Mouse (Mus musculus) limb, embryonic 14.5 days (tissue): ENCODE measurements around the gene Arhgap35. TPM values are rescaled to one million over a fixed set of nuclear protein-coding genes. Genes with fewer than 3 reads are reported as not detected.

Experiments used
- ATAC-seq: fragments of 200-750 bp; cut with Nextera tagmentation; 2 replicates; pipeline ENCODE4 v1.8.0; 2017; ENCODE audit warnings: low read depth, moderate number of reproducible peaks, moderate TSS enrichment; ENCODE audit not compliant: low FRiP score
- DNase-seq: peaks from one replicate; pipeline ENCODE4 v3.0.0-alpha.2; 2015; ENCODE audit warnings: low spot score
- H3K27ac ChIP-seq: fragments of 300-500 bp; sonication (generic); replicated peaks from 2 replicates; pipeline ENCODE4 v1.5.1; 2014; ENCODE audit warnings: low read depth, mild to moderate bottlenecking, low read length, moderate library complexity, mixed read lengths
- H3K27me3 ChIP-seq: fragments of 300-500 bp; sonication (generic); 2 replicates; pipeline ENCODE4 v1.6.1; 2014; ENCODE audit warnings: low read length, mixed read lengths; ENCODE audit not compliant: control insufficient read depth, insufficient read depth
- H3K36me3 ChIP-seq: fragments of 300-500 bp; sonication (generic); 2 replicates; pipeline ENCODE4 v1.6.1; 2014; ENCODE audit warnings: mild to moderate bottlenecking, low read length, moderate library complexity, mixed read lengths; ENCODE audit not compliant: control insufficient read depth, insufficient read depth
- H3K4me1 ChIP-seq: fragments of 300-500 bp; sonication (generic); 2 replicates; pipeline ENCODE4 v1.6.1; 2014; ENCODE audit warnings: antibody characterized with exemption, low read length, mixed read lengths; ENCODE audit not compliant: control insufficient read depth, insufficient read depth
- H3K4me2 ChIP-seq: fragments of 300-500 bp; sonication (generic); replicated peaks from 2 replicates; pipeline ENCODE4 v1.6.1; 2014; ENCODE audit warnings: low read depth, mild to moderate bottlenecking, low read length, moderate library complexity; ENCODE audit not compliant: severe bottlenecking
- H3K4me3 ChIP-seq: fragments of 300-500 bp; sonication (generic); replicated peaks from 2 replicates; pipeline ENCODE4 v1.5.1; 2014; ENCODE audit warnings: low read length
- H3K9ac ChIP-seq: fragments of 300-500 bp; sonication (generic); 2 replicates; pipeline ENCODE4 v1.6.1; 2014; ENCODE audit warnings: mild to moderate bottlenecking, low read depth, low read length, moderate library complexity; ENCODE audit not compliant: severe bottlenecking
- H3K9me3 ChIP-seq: fragments of 300-500 bp; sonication (generic); 2 replicates; pipeline ENCODE4 v1.6.1; 2016; ENCODE audit warnings: low read length; ENCODE audit not compliant: control insufficient read depth
- POLR2A ChIP-seq: fragments of 200-500 bp; IDR thresholded peaks from 2 replicates; pipeline ENCODE4 v1.8.0; 2012; ENCODE audit warnings: inconsistent platforms, mild to moderate bottlenecking, moderate library complexity, borderline replicate concordance; ENCODE audit not compliant: insufficient read depth, insufficient read length; ENCODE audit errors: extremely low read depth
- WGBS: fragments of 180-500 bp; shearing (Covaris S2); extraction: QIAGEN DNeasy Blood & Tissue Kit; methylation state at CpG from one replicate; pipeline ENCODE4 v1.1.7; 2014; 5-methylcytosine and 5-hydroxymethylcytosine counted together
- polyA plus RNA-seq, 2 experiments: library from polyadenylated mRNA; depleted of rRNA in 1 of 2; stranded (reverse) in 1 of 2; unstranded in 1 of 2; fragments of >200 nt; fragmentation: Nextera tagmentation in 1 of 2; extraction: Ambion mirVana in 1 of 2; gene quantifications; 2 replicates each; pipeline versions ENCODE4 v1.2.1 to v1.2.3; 2012 to 2014

The Arhgap35 gene
- polyA plus RNA-seq, 2 experiments, result 23.0 to 24.7 TPM

DNA sequence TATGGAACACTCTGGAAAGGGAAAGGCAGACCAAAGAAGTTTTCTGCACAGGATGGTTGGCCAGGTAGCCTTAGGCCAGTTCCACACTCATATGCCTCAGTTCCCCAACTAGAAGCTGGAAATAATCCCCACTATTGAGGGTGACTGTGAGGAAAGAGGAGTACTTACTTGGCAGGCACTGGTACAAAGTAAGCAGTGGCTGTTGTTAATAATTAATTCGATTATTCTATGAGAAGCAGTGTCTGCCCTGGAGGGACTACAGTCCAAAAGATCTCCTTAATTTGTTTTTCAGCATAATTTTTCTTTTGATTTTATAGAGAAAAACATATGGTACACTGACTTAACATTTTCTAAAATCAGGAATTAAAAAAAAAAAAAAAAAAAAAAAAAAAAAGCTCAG is 10.7 kb downstream of the Arhgap35 start:
- H3K4me1 ChIP-seq, result peaks cover 2% of the 10 kb centered on the region; the same call in 1 of the 2 replicates
- H3K9ac ChIP-seq, result no peak overlapping the region
- H3K36me3 ChIP-seq, result no peaks in the 10 kb centered on the region
- no peaks in the 10 kb centered on the region for H3K9me3 ChIP-seq
- ATAC-seq (no peak), DNase-seq (no peak)
- no peak overlapping the region for H3K4me3 ChIP-seq
- WGBS, result 94% methylated on average over 1 of the region's 1 CpGs
- no peak overlapping the region for H3K4me2 ChIP-seq
- no peaks in the 10 kb centered on the region for H3K27me3 ChIP-seq
- H3K27ac ChIP-seq, result no peak overlapping the region
- TF ChIP-seq POLR2A, result no peak

DNA sequence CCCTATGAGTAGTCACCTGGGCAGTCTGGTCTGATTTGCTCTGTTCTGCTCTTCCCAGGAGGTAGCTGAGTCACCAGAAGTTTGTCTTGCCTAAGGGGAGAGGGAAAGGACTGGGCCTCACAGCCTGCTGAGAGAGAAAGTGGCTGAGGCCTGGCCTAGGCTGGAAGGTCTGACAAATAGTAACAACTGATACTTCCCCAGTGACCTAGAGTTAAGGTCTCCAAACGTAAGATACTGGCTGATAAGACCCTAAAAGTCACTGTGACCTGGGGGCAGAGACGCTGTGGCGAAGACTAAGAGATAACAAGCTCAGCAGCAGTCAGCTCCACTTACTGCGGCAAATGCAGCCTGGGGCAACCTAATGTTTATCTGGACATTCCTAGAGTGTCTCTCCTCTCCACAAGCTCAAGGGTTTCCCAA is 13.1 kb downstream of the Arhgap35 start:
- no peak for DNase-seq
- 61% methylated on average over 4 of the region's 4 CpGs for WGBS
- Histone ChIP-seq H3K4me1 (peaks cover 2% of the 10 kb centered on the region; the same call in 1 of the 2 replicates), H3K4me3 (no peak overlapping the region), H3K4me2 (no peak overlapping the region), H3K9ac (no peak overlapping the region), H3K9me3 (no peaks in the 10 kb centered on the region), H3K27ac (no peak overlapping the region), H3K36me3 (no peaks in the 10 kb centered on the region), H3K27me3 (no peaks in the 10 kb centered on the region)
- no peak for TF ChIP-seq POLR2A
- ATAC-seq, result no peak

DNA sequence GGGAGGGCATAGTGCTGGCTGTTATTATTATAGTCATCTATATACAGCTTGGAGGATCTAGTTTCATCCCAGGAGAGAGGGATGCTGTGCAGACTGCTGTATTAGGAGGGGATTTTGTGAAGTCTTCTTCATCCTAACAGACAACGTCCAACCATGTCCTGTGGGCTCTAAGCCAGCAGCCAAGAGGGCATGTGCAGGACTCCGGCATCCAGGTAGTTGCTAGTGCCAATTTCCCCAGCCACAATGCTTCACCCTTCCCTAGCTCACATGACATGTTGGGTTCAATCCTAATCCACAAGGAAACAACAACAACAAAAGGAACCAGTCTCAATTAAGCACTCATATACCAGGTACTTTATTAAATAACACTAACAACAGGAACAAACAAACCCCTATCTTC is 15.8 kb downstream of the Arhgap35 start:
- WGBS, result 83% methylated on average over 2 of the region's 2 CpGs
- no peak for TF ChIP-seq POLR2A
- Histone ChIP-seq H3K4me3 (no peak overlapping the region), H3K9ac (no peak overlapping the region), H3K9me3 (no peaks in the 10 kb centered on the region), H3K36me3 (peaks cover 8% of the 10 kb centered on the region; the same call in 1 of the 2 replicates), H3K4me1 (peaks cover 2% of the 10 kb centered on the region; the same call in 1 of the 2 replicates), H3K27me3 (no peaks in the 10 kb centered on the region), H3K4me2 (no peak overlapping the region), H3K27ac (no peak overlapping the region)
- no peak for ATAC-seq
- no peak for DNase-seq

DNA sequence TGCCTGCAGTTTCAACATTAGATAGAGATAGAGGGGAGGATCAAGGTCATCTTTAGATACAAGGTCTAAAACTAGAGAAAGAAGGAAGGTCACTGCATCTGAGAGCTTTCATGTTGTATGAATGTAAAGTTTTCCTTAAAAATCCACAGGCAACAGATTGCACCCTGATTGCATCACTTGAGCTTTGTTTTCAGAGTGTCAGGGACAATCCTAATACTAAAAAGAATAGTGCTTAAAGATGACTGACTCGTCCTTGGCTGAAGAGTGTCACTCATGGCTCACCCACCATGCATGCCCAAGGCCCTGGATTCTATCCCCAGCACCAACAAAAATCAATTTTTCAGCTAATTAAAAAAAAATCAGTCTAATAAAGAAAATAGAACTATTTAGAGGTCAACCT is 23.5 kb downstream of the Arhgap35 start:
- WGBS, result 85% methylated on average over 1 of the region's 1 CpGs
- Histone ChIP-seq H3K27me3 (no peaks in the 10 kb centered on the region), H3K27ac (no peak overlapping the region), H3K4me3 (no peak overlapping the region), H3K4me1 (no peaks in the 10 kb centered on the region), H3K9me3 (no peaks in the 10 kb centered on the region), H3K36me3 (peaks cover 13% of the 10 kb centered on the region; the same call in 1 of the 2 replicates), H3K4me2 (no peak overlapping the region), H3K9ac (no peak overlapping the region)
- no peak for TF ChIP-seq POLR2A
- DNase-seq (no peak), ATAC-seq (no peak)

DNA sequence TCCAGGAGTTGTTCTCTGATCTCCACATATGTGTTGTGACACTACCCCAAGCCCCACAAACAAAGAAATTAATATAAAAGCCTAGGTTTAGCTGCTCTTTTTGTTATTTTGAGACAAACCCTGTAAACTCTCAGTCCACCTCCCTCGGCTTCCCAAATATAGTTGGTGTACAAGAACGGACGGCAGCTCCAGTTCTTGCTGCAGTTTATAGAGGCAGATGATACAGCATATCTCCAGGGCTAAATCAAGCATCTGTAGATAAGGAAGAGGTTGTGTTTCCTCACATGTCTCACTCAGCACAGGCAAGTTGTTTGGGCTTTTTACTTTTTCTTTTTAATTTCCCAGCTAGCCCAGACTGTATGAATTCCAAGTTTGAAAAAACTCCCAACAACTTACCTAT is 27.1 kb downstream of the Arhgap35 start:
- ATAC-seq, result no peak
- H3K27me3 ChIP-seq, result no peaks in the 10 kb centered on the region
- H3K4me2 ChIP-seq, result no peak overlapping the region
- no peaks in the 10 kb centered on the region for H3K9me3 ChIP-seq
- WGBS, result 84% methylated on average over 3 of the region's 3 CpGs
- no peak overlapping the region for H3K27ac ChIP-seq
- no peak overlapping the region for H3K4me3 ChIP-seq
- no peak overlapping the region for H3K9ac ChIP-seq
- no peak for TF ChIP-seq POLR2A
- H3K36me3 ChIP-seq, result peaks cover 5% of the 10 kb centered on the region; the same call in 1 of the 2 replicates
- peaks cover 6% of the 10 kb centered on the region for H3K4me1 ChIP-seq
- no peak for DNase-seq

DNA sequence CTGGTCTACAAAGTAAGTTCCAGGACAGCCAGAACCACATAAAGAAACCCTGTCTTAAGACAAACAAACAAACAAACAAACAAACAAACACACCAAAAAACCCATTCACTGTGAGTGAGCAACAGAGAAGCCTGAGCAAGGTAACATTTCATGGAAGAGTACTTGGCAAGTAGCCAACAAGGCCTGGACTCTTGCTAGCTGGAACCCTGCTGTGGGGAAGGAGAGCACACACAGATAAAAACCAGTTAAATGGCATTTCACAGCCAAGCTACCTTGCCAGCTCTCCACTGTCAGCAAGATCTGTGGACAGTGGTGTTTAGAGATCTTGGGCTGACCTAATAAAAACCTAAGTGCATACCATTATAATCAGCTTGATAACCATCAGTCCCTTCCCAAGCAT is 30.4 kb downstream of the Arhgap35 start:
- DNase-seq (no peak), ATAC-seq (no peak)
- Histone ChIP-seq H3K36me3 (no peaks in the 10 kb centered on the region), H3K4me1 (peaks cover 13% of the 10 kb centered on the region), H3K4me3 (no peak overlapping the region), H3K27ac (no peak overlapping the region), H3K4me2 (no peak overlapping the region), H3K27me3 (no peaks in the 10 kb centered on the region), H3K9me3 (no peaks in the 10 kb centered on the region), H3K9ac (no peak overlapping the region)
- TF ChIP-seq POLR2A, result no peak
